Mouse (Mus musculus): Measurements from ENCODE around the gene Scaf4.

Scaf4 gene

GRCm38 (mm10) chr16:90202140-90202539 is 82.2 kb downstream of the Scaf4 start:
- no peak for DNase-seq (ENCODE audit: low spot score in 2 of 2)

GRCm38 (mm10) chr16:90199174-90199573 is 85.1 kb downstream of the Scaf4 start:
- DNase-seq (ENCODE audit: low spot score in 2 of 2): no peak

- DNase-seq (ENCODE audit: low spot score in 2 of 2): no peak
Measured at GRCm38 (mm10) chr16:90198626-90199025, 85.7 kb downstream of the Scaf4 start.

GRCm38 (mm10) chr16:90197337-90197973 is 86.8 kb downstream of the Scaf4 start:
- peak; percentile 73 to 84 for DNase-seq (ENCODE audit: low spot score in 2 of 2)

GRCm38 (mm10) chr16:90196688-90197240 is 87.5 kb downstream of the Scaf4 start:
- no peak for DNase-seq (ENCODE audit: low spot score in 2 of 2)

GRCm38 (mm10) chr16:90193719-90194118 is 90.6 kb downstream of the Scaf4 start:
- no peak for DNase-seq (ENCODE audit: low spot score in 2 of 2)

GRCm38 (mm10) chr16:90191289-90191688 is 93.0 kb downstream of the Scaf4 start:
- DNase-seq (ENCODE audit: low spot score in 2 of 2): no peak

GRCm38 (mm10) chr16:90187453-90187852 is 96.8 kb downstream of the Scaf4 start:
- DNase-seq (ENCODE audit: low spot score in 2 of 2): peak; percentile 30 to 56

GRCm38 (mm10) chr16:90185928-90186588 is 98.2 kb downstream of the Scaf4 start:
- peak; percentile 70 to 79 for DNase-seq (ENCODE audit: low spot score in 2 of 2)

GRCm38 (mm10) chr16:90184135-90184534 is 100.2 kb downstream of the Scaf4 start:
- DNase-seq (ENCODE audit: low spot score in 2 of 2): no peak

- peak; percentile 48 to 63 for DNase-seq (ENCODE audit: low spot score in 2 of 2)
Measured at GRCm38 (mm10) chr16:90181673-90182072, 102.6 kb downstream of the Scaf4 start.

- no peak for DNase-seq (ENCODE audit: low spot score in 2 of 2)
Measured at GRCm38 (mm10) chr16:90180975-90181374, 103.3 kb downstream of the Scaf4 start.

GRCm38 (mm10) chr16:90179892-90180291 is 104.4 kb downstream of the Scaf4 start:
- no peak for DNase-seq (ENCODE audit: low spot score in 2 of 2)

- no peak for DNase-seq (ENCODE audit: low spot score in 2 of 2)
Measured at GRCm38 (mm10) chr16:90178404-90178803, 105.9 kb downstream of the Scaf4 start.

GRCm38 (mm10) chr16:90177425-90177824 is 106.9 kb downstream of the Scaf4 start:
- no peak for DNase-seq (ENCODE audit: low spot score in 2 of 2)

- DNase-seq (ENCODE audit: low spot score in 2 of 2): no peak
Measured at GRCm38 (mm10) chr16:90176472-90176871, 107.8 kb downstream of the Scaf4 start.

Measured in urinary bladder, postnatal 36 days (tissue).